Mouse (Mus musculus): ENCODE measurements around the gene Gm17416.

Gm17416 gene

GRCm38 (mm10) chr2:152569038-152569437, at the start of gene Gm17416:
TSS of gene Gm17416 (plus strand) at chr2:152569338.
- no peak for DNase-seq (ENCODE audit: low read depth, low spot score)

- no peak for DNase-seq (ENCODE audit: low read depth, low spot score)
Measured at GRCm38 (mm10) chr2:152539944-152540710, 29.0 kb upstream of the Gm17416 start, which contains the start of gene Defb29. TSS of gene Defb29 (minus strand) at chr2:152540098.

- DNase-seq (ENCODE audit: low read depth, low spot score): no peak
Measured at GRCm38 (mm10) chr2:152541979-152542378, 27.2 kb upstream of the Gm17416 start.

- DNase-seq (ENCODE audit: low read depth, low spot score): no peak
Measured at GRCm38 (mm10) chr2:152542897-152543296, 26.2 kb upstream of the Gm17416 start.

GRCm38 (mm10) chr2:152543478-152543877, 25.7 kb upstream of the Gm17416 start:
- no peak for DNase-seq (ENCODE audit: low read depth, low spot score)

GRCm38 (mm10) chr2:152544691-152545090, 24.4 kb upstream of the Gm17416 start:
- peak; percentile 1 for DNase-seq (ENCODE audit: low read depth, low spot score)

- DNase-seq (ENCODE audit: low read depth, low spot score): no peak
Measured at GRCm38 (mm10) chr2:152548124-152548523, 21.0 kb upstream of the Gm17416 start.

GRCm38 (mm10) chr2:152553774-152554423, 15.2 kb upstream of the Gm17416 start:
- peak; percentile 37 for DNase-seq (ENCODE audit: low read depth, low spot score)

- DNase-seq (ENCODE audit: low read depth, low spot score): no peak
Measured at GRCm38 (mm10) chr2:152556655-152557054, 12.5 kb upstream of the Gm17416 start.

GRCm38 (mm10) chr2:152569881-152570280, 743 bp downstream of the Gm17416 start:
- DNase-seq (ENCODE audit: low read depth, low spot score): no peak

GRCm38 (mm10) chr2:152570313-152570712, 1.2 kb downstream of the Gm17416 start:
- no peak for DNase-seq (ENCODE audit: low read depth, low spot score)

GRCm38 (mm10) chr2:152572114-152572794, 3.1 kb downstream of the Gm17416 start, which contains the start of gene Defb21:
TSS of gene Defb21 (plus strand) at chr2:152572744.
- peak; percentile 13 for DNase-seq (ENCODE audit: low read depth, low spot score)

GRCm38 (mm10) chr2:152573484-152573883, 4.3 kb downstream of the Gm17416 start:
- no peak for DNase-seq (ENCODE audit: low read depth, low spot score)

GRCm38 (mm10) chr2:152580107-152580506, 11.0 kb downstream of the Gm17416 start, which contains the start of gene Defb19:
TSS of gene Defb19 (minus strand) at chr2:152580312.
- DNase-seq (ENCODE audit: low read depth, low spot score): no peak

GRCm38 (mm10) chr2:152580612-152581011, 11.5 kb downstream of the Gm17416 start:
- DNase-seq (ENCODE audit: low read depth, low spot score): no peak

GRCm38 (mm10) chr2:152586926-152587560, 17.9 kb downstream of the Gm17416 start:
- DNase-seq (ENCODE audit: low read depth, low spot score): peak; percentile 23

- DNase-seq (ENCODE audit: low read depth, low spot score): no peak
Measured at GRCm38 (mm10) chr2:152588450-152588849, 19.3 kb downstream of the Gm17416 start.

GRCm38 (mm10) chr2:152589021-152589420, 19.9 kb downstream of the Gm17416 start:
- no peak for DNase-seq (ENCODE audit: low read depth, low spot score)

- no peak for DNase-seq (ENCODE audit: low read depth, low spot score)
Measured at GRCm38 (mm10) chr2:152599299-152599698, 30.2 kb downstream of the Gm17416 start, which contains the start of gene Defb45. TSS of gene Defb45 (minus strand) at chr2:152599399.

GRCm38 (mm10) chr2:152600076-152600475, 30.9 kb downstream of the Gm17416 start:
- no peak for DNase-seq (ENCODE audit: low read depth, low spot score)

- DNase-seq (ENCODE audit: low read depth, low spot score): no peak
Measured at GRCm38 (mm10) chr2:152601275-152601960, 32.3 kb downstream of the Gm17416 start.
